Mouse (Mus musculus) liver, adult 2 months (tissue): Measurements from ENCODE around the gene Sez6l. TPM values are rescaled to one million over a fixed set of nuclear protein-coding genes. Genes with fewer than 3 reads are reported as not detected.

Source experiments
- DNase-seq: peaks from one replicate; pipeline ENCODE4 v3.0.0-alpha.2; 2011; ENCODE audit warnings: low read depth, low spot score; ENCODE audit errors: extremely low read depth
- H3K27ac ChIP-seq: fragments of 200-500 bp; replicated peaks from 2 replicates; pipeline ENCODE4 v1.5.1; 2012; ENCODE audit warnings: low read depth, mild to moderate bottlenecking, control low read depth, inconsistent platforms, low read length; ENCODE audit not compliant: insufficient read depth
- H3K27me3 ChIP-seq: fragments of 200-500 bp; 2 replicates; pipeline ENCODE4 v1.6.1; 2012; ENCODE audit warnings: mild to moderate bottlenecking, moderate library complexity, low read length, inconsistent platforms; ENCODE audit not compliant: control insufficient read depth, insufficient read depth
- H3K36me3 ChIP-seq: fragments of 200-500 bp; 2 replicates; pipeline ENCODE4 v1.6.1; 2012; ENCODE audit warnings: low read length, inconsistent platforms; ENCODE audit not compliant: control insufficient read depth, insufficient read depth
- H3K4me1 ChIP-seq: fragments of 200-500 bp; 2 replicates; pipeline ENCODE4 v1.6.1; 2011; ENCODE audit warnings: low read length; ENCODE audit not compliant: control insufficient read depth, insufficient read depth
- H3K4me3 ChIP-seq: fragments of 200-500 bp; 2 replicates; pipeline ENCODE4 v1.5.1; 2011; ENCODE audit warnings: low read depth, mild to moderate bottlenecking, control low read depth, low read length, moderate library complexity; ENCODE audit not compliant: insufficient read depth
- H3K79me2 ChIP-seq: fragments of 200-500 bp; 2 replicates; pipeline ENCODE4 v1.6.1; 2012; ENCODE audit warnings: inconsistent platforms, mild to moderate bottlenecking, low read length, moderate library complexity; ENCODE audit not compliant: control insufficient read depth, insufficient read depth
- H3K9ac ChIP-seq: fragments of 200-500 bp; 2 replicates; pipeline ENCODE4 v1.6.1; 2012; ENCODE audit warnings: low read depth, mild to moderate bottlenecking, control low read depth, inconsistent platforms, low read length
- CTCF ChIP-seq: fragments of 200-500 bp; IDR thresholded peaks from 2 replicates; pipeline ENCODE4 v1.5.1; 2011; ENCODE audit warnings: low read depth, low read length, control low read depth
- POLR2A ChIP-seq: fragments of 200-500 bp; IDR thresholded peaks from 2 replicates; pipeline ENCODE4 v1.6.1; 2011; ENCODE audit warnings: low read length, control low read depth; ENCODE audit not compliant: insufficient read depth; ENCODE audit errors: extremely low read depth
- whole genome bisulfite sequencing: fragments of 180-500 bp; shearing (Covaris S2); methylation state at CpG from one replicate; pipeline ENCODE4 v1.1.7; 2018; 5-methylcytosine and 5-hydroxymethylcytosine counted together
- polyA plus RNA-seq: library from polyadenylated mRNA; depleted of rRNA; stranded (reverse); fragments of >200 nt; gene quantifications from 2 replicates; pipeline ENCODE4 v1.2.3, GENCODE M21; 2012
- total RNA-seq: library from RNA; depleted of rRNA; stranded (reverse); fragments of >200 nt; gene quantifications from 2 replicates; pipeline ENCODE4 v1.2.3, GENCODE M21; 2014

The Sez6l gene
- total and polyA plus RNA-seq, 2 experiments, result under 0.01 TPM; not detected in 1

- no peaks in the 10 kb centered on the region for H3K27me3 ChIP-seq
- 52% methylated on average over 17 of the region's 17 CpGs for WGBS
- no peak for TF ChIP-seq POLR2A
- TF ChIP-seq CTCF, result no peak
- no peak overlapping the region for H3K9ac ChIP-seq
- no peak overlapping the region for H3K4me3 ChIP-seq
- H3K4me1 ChIP-seq, result no peaks in the 10 kb centered on the region
- no peak overlapping the region for H3K27ac ChIP-seq
- H3K36me3 ChIP-seq, result no peaks in the 10 kb centered on the region
- no peak for DNase-seq
- no peaks in the 10 kb centered on the region for H3K79me2 ChIP-seq
These were observed 24.8 kb downstream of the Sez6l start for GRCm38 (mm10) chr5:112551975-112552728.

- TF ChIP-seq POLR2A (no peak), CTCF (no peak)
- DNase-seq, result no peak
- Histone ChIP-seq H3K9ac (no peak overlapping the region), H3K36me3 (no peaks in the 10 kb centered on the region), H3K79me2 (no peaks in the 10 kb centered on the region), H3K27me3 (no peaks in the 10 kb centered on the region), H3K4me1 (no peaks in the 10 kb centered on the region), H3K27ac (no peak overlapping the region), H3K4me3 (no peak overlapping the region)
- 49% methylated on average over 12 of the region's 12 CpGs for WGBS
These were observed 28.0 kb downstream of the Sez6l start for GRCm38 (mm10) chr5:112548846-112549620.

DNA sequence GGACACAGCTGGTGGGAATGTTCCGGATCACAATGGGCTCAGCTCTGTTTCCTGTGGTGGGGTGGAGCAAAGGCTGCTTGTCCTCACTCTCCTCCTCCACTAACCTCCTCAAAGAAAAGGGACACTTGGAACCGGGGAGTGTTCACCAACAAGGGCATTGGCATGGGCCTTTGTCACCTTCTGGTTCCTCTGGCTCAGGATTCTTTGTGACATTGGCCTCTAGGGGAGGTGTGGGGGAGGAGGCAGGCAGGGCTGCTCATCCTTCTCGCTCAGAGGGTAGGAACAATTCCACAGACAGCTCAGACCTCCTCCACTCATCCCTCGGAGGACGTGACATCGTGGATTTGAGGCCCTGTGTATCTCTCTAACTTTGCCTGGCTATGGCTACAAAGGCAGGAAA, 30.2 kb downstream of the Sez6l start:
- Histone ChIP-seq H3K27me3 (no peaks in the 10 kb centered on the region), H3K4me1 (no peaks in the 10 kb centered on the region)
- WGBS, result 67% methylated on average over 6 of the region's 6 CpGs

GRCm38 (mm10) chr5:112538295-112538694, 38.7 kb downstream of the Sez6l start:
- H3K9ac ChIP-seq, result no peak overlapping the region
- WGBS, result 36% methylated on average over 3 of the region's 3 CpGs
- H3K4me3 ChIP-seq, result no peak overlapping the region
- DNase-seq, result no peak
- no peak overlapping the region for H3K27ac ChIP-seq
- H3K79me2 ChIP-seq, result no peaks in the 10 kb centered on the region
- H3K4me1 ChIP-seq, result no peaks in the 10 kb centered on the region
- no peaks in the 10 kb centered on the region for H3K27me3 ChIP-seq
- H3K36me3 ChIP-seq, result no peaks in the 10 kb centered on the region
- TF ChIP-seq POLR2A (no peak), CTCF (no peak)

More for the DNA sequence above, 30.2 kb downstream of the Sez6l start:
- Histone ChIP-seq H3K27ac (no peak overlapping the region), H3K79me2 (no peaks in the 10 kb centered on the region), H3K4me3 (no peak overlapping the region), H3K9ac (no peak overlapping the region), H3K36me3 (no peaks in the 10 kb centered on the region)
- TF ChIP-seq POLR2A, result no peak
- no peak for TF ChIP-seq CTCF
- DNase-seq, result no peak

DNA sequence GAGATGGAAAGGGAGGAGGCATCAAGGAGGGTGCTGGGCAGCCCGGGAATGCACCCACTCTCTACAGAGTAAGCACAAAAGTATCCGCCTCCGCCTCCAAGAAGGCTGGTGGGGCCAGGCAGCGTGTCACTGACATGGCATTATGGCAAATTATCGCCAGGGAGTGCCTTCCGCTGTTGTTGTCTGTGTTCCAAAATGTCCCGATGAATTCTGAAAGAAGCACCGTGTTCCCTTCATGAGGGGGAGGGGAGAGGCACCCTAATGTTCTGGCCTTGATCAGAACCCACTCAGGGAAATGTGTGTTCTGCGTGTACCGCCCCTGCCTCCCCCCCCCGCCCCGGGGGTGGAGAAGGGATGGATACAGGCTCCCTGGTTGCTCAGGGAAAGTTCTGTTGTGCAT, 41.1 kb downstream of the Sez6l start:
- Histone ChIP-seq H3K27ac (no peak overlapping the region), H3K27me3 (no peaks in the 10 kb centered on the region), H3K79me2 (no peaks in the 10 kb centered on the region), H3K9ac (no peak overlapping the region), H3K4me3 (no peak overlapping the region), H3K4me1 (no peaks in the 10 kb centered on the region), H3K36me3 (no peaks in the 10 kb centered on the region)
- no peak for TF ChIP-seq POLR2A
- no peak for TF ChIP-seq CTCF
- DNase-seq, result no peak
- 70% methylated on average over 12 of the region's 12 CpGs for WGBS

- no peak for TF ChIP-seq CTCF
- no peaks in the 10 kb centered on the region for H3K79me2 ChIP-seq
- no peak overlapping the region for H3K9ac ChIP-seq
- no peak for DNase-seq
- 64% methylated on average over 11 of the region's 11 CpGs for WGBS
- no peak overlapping the region for H3K27ac ChIP-seq
- H3K27me3 ChIP-seq, result no peaks in the 10 kb centered on the region
- H3K36me3 ChIP-seq, result no peaks in the 10 kb centered on the region
- no peak overlapping the region for H3K4me3 ChIP-seq
- no peaks in the 10 kb centered on the region for H3K4me1 ChIP-seq
These were observed 42.8 kb downstream of the Sez6l start for GRCm38 (mm10) chr5:112534146-112534545.
